Mouse (Mus musculus): ENCODE measurements around the gene Adcy1.

DNA sequence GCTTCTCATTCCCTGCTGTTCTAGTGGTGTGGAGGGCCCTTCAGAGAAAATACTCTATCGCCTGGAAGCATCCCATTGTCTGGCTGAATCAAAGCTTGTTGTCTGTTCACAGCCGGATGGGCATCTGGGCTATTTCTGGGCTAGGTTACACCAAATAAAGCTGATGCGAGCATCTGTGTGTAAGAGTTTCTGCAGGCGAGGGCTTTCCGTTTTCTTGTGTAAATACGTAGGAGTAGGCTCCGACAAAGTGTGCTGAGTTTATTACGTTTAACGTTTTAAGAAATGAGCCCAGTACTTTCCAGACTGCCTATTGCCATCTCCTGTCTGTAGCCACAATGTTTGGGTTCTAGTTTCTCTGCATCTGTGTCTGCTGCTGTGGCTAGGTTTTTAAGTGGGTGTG, 51.0 kb downstream of the Adcy1 start:
- TF ChIP-seq CTCF (IDR thresholded peaks at IDR 0.05; ENCODE audit: control insufficient read depth, insufficient read depth, low read length) (no peak), POLR2A (IDR thresholded peaks at IDR 0.05; ENCODE audit: borderline replicate concordance, control insufficient read depth, low read depth, low read length) (no peak)
